Mouse (Mus musculus): ENCODE measurements around the gene Gm17324. TPM values are rescaled to one million over a fixed set of nuclear protein-coding genes. Genes with fewer than 3 reads are reported as not detected.
A peak's percentile ranks its signal among the peaks of the same experiment; 100 is the strongest.

Gm17324 gene
- polyA plus RNA-seq, 1 experiment from 2014 or later = 0.52 TPM

DNA sequence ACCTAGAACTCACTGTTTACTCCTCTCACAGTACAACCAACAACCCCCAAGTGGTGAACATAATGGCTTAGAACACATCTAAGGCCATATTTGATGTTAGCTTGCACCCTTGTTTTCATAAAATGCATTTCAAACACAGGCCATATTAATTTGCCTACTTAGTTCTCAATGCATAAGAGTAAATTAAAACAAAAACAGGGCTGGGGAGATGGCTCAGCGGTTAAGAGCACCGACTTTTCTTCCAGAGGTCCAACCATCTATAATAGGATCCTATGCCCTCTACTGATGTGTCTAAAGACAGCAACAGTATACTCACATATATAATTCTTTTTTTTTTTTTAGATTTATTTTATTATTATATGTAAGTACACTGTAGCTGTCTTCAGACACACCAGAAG lies 26.8 kb upstream of the Gm17324 start:
- Histone ChIP-seq H3K4me1 (ENCODE audit: control insufficient read depth, insufficient read depth, low read length) (peaks cover 2% of the 10 kb centered on the region; the same call in 1 of the 2 replicates), H3K36me3 (ENCODE audit: control insufficient read depth, insufficient read depth, low read length) (peaks cover 18% of the 10 kb centered on the region; the same call in 1 of the 2 replicates), H3K9ac (ENCODE audit: low read length) (no peak overlapping the region), H3K27ac (ENCODE audit: low read depth, low read length) (no peak overlapping the region), H3K4me3 (ENCODE audit: low read depth, low read length) (no peak overlapping the region), H3K27me3 (ENCODE audit: control insufficient read depth, insufficient read depth, low read length) (no peaks in the 10 kb centered on the region), H3K4me2 (no peak overlapping the region), H3K9me3 (ENCODE audit: control insufficient read depth, low read length) (no peaks in the 10 kb centered on the region)
- WGBS = 87% methylated on average over 2 of the region's 2 CpGs
- ATAC-seq (ENCODE audit: low FRiP score) (no peak), DNase-seq (ENCODE audit: low spot score, missing footprints) (peak; percentile 88)

DNA sequence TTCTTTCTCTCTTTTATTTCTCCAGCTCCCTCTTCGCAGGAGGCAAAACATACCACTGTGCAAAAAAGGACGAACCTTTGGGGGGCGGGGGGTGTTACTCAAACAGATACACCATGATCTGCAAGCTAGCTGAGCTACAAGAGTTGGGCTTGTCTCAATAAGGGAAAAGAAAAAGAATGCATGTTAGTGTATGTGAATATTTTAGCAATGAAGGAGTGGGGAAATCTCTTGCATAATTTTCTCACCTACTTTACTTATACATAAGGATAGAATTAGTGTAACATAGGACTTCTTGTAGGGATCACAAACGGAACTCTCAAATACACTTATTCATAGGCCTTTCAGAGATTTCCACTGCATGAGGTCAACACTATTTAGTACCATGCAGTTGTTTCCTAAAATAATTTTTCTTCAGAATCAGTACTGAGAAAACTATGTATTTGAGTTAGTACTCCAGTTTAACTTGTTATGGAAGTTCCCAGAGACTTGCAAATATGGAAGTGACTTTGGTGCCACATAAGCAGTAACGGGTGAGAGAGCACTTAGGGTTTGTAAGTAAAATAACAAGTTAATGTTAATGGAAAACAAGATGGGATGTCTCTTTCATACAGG lies 26.3 kb upstream of the Gm17324 start:
- Histone ChIP-seq H3K27me3 (ENCODE audit: control insufficient read depth, insufficient read depth, low read length) (no peaks in the 10 kb centered on the region), H3K36me3 (ENCODE audit: control insufficient read depth, insufficient read depth, low read length) (peaks cover 18% of the 10 kb centered on the region; the same call in 1 of the 2 replicates), H3K4me3 (ENCODE audit: low read depth, low read length) (no peak overlapping the region), H3K9me3 (ENCODE audit: control insufficient read depth, low read length) (no peaks in the 10 kb centered on the region), H3K4me1 (ENCODE audit: control insufficient read depth, insufficient read depth, low read length) (peaks cover 2% of the 10 kb centered on the region; the same call in 1 of the 2 replicates), H3K9ac (ENCODE audit: low read length) (no peak overlapping the region), H3K27ac (ENCODE audit: low read depth, low read length) (no peak overlapping the region), H3K4me2 (no peak overlapping the region)
- DNase-seq (ENCODE audit: low spot score, missing footprints) (peak; percentile 83), ATAC-seq (ENCODE audit: low FRiP score) (no peak)
- 90% methylated on average over 5 of the region's 5 CpGs for WGBS

DNA sequence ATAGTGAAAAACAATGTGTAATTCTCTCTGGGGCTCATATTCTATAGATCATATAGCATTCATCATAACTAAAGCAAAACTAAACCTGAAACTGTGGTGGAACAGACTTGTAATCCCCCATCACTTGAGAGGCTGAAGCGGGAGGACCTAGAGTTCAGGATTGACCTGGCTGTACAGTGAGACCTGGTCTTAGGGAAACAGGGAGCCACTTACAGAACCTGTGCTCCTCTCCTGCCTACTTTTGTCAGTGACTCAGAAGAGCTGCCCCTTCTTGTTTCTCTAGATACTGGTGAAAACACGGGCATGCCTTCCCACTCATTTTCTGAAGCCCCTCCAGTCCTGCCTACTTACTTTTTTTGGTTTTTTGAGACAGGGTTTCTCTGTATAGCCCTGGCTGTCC lies 25.7 kb upstream of the Gm17324 start:
- no peak overlapping the region for H3K4me2 ChIP-seq
- H3K36me3 ChIP-seq (ENCODE audit: control insufficient read depth, insufficient read depth, low read length) = peaks cover 14% of the 10 kb centered on the region; the same call in 1 of the 2 replicates
- H3K9me3 ChIP-seq (ENCODE audit: control insufficient read depth, low read length) = no peaks in the 10 kb centered on the region
- H3K4me1 ChIP-seq (ENCODE audit: control insufficient read depth, insufficient read depth, low read length) = peaks cover 2% of the 10 kb centered on the region; the same call in 1 of the 2 replicates
- no peak overlapping the region for H3K9ac ChIP-seq (ENCODE audit: low read length)
- no peak overlapping the region for H3K4me3 ChIP-seq (ENCODE audit: low read depth, low read length)
- H3K27ac ChIP-seq (ENCODE audit: low read depth, low read length) = no peak overlapping the region
- DNase-seq (ENCODE audit: low spot score, missing footprints) (no peak), ATAC-seq (ENCODE audit: low FRiP score) (no peak)
- WGBS = 74% methylated on average over 2 of the region's 2 CpGs
- no peaks in the 10 kb centered on the region for H3K27me3 ChIP-seq (ENCODE audit: control insufficient read depth, insufficient read depth, low read length)

DNA sequence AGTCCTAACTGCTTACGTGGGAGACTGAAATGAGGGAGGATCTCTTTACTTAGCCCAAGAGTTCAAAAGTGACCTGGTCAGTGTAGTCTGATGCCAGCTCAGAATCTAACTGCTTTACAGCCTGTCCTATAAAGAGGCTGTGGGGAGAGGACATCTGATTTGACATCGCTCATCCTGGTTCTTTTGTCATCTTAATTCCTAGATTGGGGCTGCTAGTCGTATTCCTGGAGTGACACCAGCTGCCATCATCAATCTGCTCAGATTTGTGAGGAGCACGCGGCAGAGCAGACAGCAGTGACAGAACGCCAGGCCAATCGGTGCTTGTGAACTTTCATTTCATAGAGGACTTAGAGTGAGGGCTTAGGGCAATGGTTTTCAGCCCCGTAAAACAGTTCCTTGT lies 25.0 kb upstream of the Gm17324 start:
- no peak overlapping the region for H3K9ac ChIP-seq (ENCODE audit: low read length)
- 88% methylated on average over 8 of the region's 8 CpGs for WGBS
- no peaks in the 10 kb centered on the region for H3K9me3 ChIP-seq (ENCODE audit: control insufficient read depth, low read length)
- H3K4me1 ChIP-seq (ENCODE audit: control insufficient read depth, insufficient read depth, low read length) = no peaks in the 10 kb centered on the region
- H3K27ac ChIP-seq (ENCODE audit: low read depth, low read length) = no peak overlapping the region
- no peaks in the 10 kb centered on the region for H3K27me3 ChIP-seq (ENCODE audit: control insufficient read depth, insufficient read depth, low read length)
- H3K4me3 ChIP-seq (ENCODE audit: low read depth, low read length) = no peak overlapping the region
- no peak overlapping the region for H3K4me2 ChIP-seq
- H3K36me3 ChIP-seq (ENCODE audit: control insufficient read depth, insufficient read depth, low read length) = peaks cover 12% of the 10 kb centered on the region; the same call in 1 of the 2 replicates
- DNase-seq (ENCODE audit: low spot score, missing footprints) (no peak), ATAC-seq (ENCODE audit: low FRiP score) (no peak)

DNA sequence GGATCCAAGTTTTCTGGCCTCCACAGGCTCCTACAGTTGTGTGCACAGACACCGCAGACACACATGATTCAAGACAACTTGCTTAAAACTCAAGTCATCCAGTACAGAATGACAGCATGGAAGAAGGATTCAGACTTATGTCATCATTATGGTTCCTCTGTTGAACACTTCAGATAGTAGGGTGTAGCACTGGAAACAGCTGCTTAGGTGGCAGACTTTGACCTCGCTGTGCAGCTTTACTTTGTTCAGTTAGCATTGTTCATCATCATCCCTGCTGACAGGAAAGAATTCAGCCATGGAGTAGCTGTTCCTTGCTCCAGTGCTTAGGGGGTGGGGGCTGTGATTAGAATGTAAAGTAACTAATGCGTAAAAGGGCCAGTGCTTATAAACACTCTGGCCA lies 17.1 kb upstream of the Gm17324 start:
- H3K27ac ChIP-seq (ENCODE audit: low read depth, low read length) = no peak overlapping the region
- no peak overlapping the region for H3K4me2 ChIP-seq
- ATAC-seq (ENCODE audit: low FRiP score) (no peak), DNase-seq (ENCODE audit: low spot score, missing footprints) (no peak)
- WGBS = 87% methylated on average over 3 of the region's 3 CpGs
- H3K9me3 ChIP-seq (ENCODE audit: control insufficient read depth, low read length) = no peaks in the 10 kb centered on the region
- H3K36me3 ChIP-seq (ENCODE audit: control insufficient read depth, insufficient read depth, low read length) = peaks cover 11% of the 10 kb centered on the region; the same call in 1 of the 2 replicates
- no peaks in the 10 kb centered on the region for H3K4me1 ChIP-seq (ENCODE audit: control insufficient read depth, insufficient read depth, low read length)
- H3K4me3 ChIP-seq (ENCODE audit: low read depth, low read length) = no peak overlapping the region
- H3K9ac ChIP-seq (ENCODE audit: low read length) = no peak overlapping the region
- H3K27me3 ChIP-seq (ENCODE audit: control insufficient read depth, insufficient read depth, low read length) = no peaks in the 10 kb centered on the region

DNA sequence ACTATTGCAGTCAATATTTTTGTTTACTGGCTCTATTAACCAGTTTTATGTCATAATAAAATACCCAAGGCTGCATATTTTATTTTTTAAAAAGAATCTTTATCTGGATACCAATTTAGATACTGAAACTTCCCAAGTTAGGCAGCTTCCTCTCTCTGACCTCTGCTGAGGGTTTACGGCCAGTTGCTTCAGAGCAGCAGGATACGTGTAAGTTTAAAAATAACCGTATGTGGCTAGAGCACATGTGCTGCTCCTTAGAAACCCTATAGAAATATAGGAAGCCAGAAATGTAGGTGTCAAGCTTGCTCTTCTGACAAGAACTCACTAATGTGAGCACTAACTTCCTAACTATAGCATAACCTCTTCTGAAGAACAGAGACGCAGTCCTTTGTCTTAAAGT lies 14.8 kb upstream of the Gm17324 start:
- H3K9ac ChIP-seq (ENCODE audit: low read length) = no peak overlapping the region
- DNase-seq (ENCODE audit: low spot score, missing footprints) (no peak), ATAC-seq (ENCODE audit: low FRiP score) (no peak)
- no peak overlapping the region for H3K4me3 ChIP-seq (ENCODE audit: low read depth, low read length)
- WGBS = 97% methylated on average over 4 of the region's 4 CpGs
- H3K4me1 ChIP-seq (ENCODE audit: control insufficient read depth, insufficient read depth, low read length) = no peaks in the 10 kb centered on the region
- peaks cover 15% of the 10 kb centered on the region; the same call in 1 of the 2 replicates for H3K36me3 ChIP-seq (ENCODE audit: control insufficient read depth, insufficient read depth, low read length)
- no peaks in the 10 kb centered on the region for H3K27me3 ChIP-seq (ENCODE audit: control insufficient read depth, insufficient read depth, low read length)
- no peak overlapping the region for H3K4me2 ChIP-seq
- no peaks in the 10 kb centered on the region for H3K9me3 ChIP-seq (ENCODE audit: control insufficient read depth, low read length)
- no peak overlapping the region for H3K27ac ChIP-seq (ENCODE audit: low read depth, low read length)

DNA sequence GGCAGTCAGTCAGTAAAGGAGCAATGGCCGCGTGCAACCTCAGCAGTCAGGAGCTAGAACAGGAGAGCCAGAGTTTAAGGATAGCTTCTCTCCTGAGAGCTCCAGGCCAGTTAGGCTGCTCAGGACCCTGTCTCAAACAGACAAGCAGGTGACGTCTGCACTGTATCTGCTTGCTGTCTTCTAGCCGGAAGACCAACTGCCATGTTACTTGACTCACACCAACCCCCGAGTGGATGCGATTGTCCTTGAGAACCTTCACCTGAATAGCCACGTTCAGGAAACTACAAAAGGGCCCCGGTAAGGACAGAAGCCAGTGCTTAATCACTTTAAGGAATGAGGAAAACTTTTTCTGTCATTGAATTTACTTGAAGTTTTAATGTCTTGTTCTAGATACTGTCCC lies 8.4 kb upstream of the Gm17324 start:
- no peak overlapping the region for H3K4me2 ChIP-seq
- no peak for ATAC-seq (ENCODE audit: low FRiP score)
- H3K4me1 ChIP-seq (ENCODE audit: control insufficient read depth, insufficient read depth, low read length) = no peaks in the 10 kb centered on the region
- no peaks in the 10 kb centered on the region for H3K27me3 ChIP-seq (ENCODE audit: control insufficient read depth, insufficient read depth, low read length)
- 94% methylated on average over 8 of the region's 8 CpGs for WGBS
- H3K36me3 ChIP-seq (ENCODE audit: control insufficient read depth, insufficient read depth, low read length) = peaks cover 22% of the 10 kb centered on the region; the same call in 1 of the 2 replicates
- DNase-seq (ENCODE audit: low spot score, missing footprints) = no peak
- H3K9me3 ChIP-seq (ENCODE audit: control insufficient read depth, low read length) = no peaks in the 10 kb centered on the region
- H3K9ac ChIP-seq (ENCODE audit: low read length) = no peak overlapping the region
- H3K27ac ChIP-seq (ENCODE audit: low read depth, low read length) = no peak overlapping the region
- H3K4me3 ChIP-seq (ENCODE audit: low read depth, low read length) = no peak overlapping the region

DNA sequence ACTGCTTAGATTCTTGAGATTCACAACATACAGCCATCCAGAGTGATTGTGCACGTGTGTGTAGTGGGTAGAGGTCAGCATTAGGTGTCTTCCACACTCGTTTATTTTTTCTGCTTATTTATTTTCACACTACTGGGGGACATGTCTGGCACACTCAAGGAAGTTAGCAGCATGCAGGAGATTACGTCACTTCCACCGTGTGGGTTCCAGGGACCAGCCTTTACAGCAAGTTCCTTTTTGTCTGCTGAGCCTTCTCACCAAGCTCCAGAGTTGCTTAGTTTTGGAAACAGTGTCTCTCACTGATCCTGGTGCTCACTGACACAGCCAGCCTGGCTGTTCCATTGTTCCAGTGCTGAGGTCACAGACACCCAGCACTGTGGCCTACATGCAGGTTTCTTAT lies 2.8 kb upstream of the Gm17324 start:
- H3K4me2 ChIP-seq = no peak overlapping the region
- H3K27ac ChIP-seq (ENCODE audit: low read depth, low read length) = no peak overlapping the region
- H3K9ac ChIP-seq (ENCODE audit: low read length) = no peak overlapping the region
- H3K4me1 ChIP-seq (ENCODE audit: control insufficient read depth, insufficient read depth, low read length) = peaks cover 6% of the 10 kb centered on the region
- H3K27me3 ChIP-seq (ENCODE audit: control insufficient read depth, insufficient read depth, low read length) = peaks cover 3% of the 10 kb centered on the region
- ATAC-seq (ENCODE audit: low FRiP score) (no peak), DNase-seq (ENCODE audit: low spot score, missing footprints) (no peak)
- H3K9me3 ChIP-seq (ENCODE audit: control insufficient read depth, low read length) = no peaks in the 10 kb centered on the region
- 84% methylated on average over 4 of the region's 4 CpGs for WGBS
- no peak overlapping the region for H3K4me3 ChIP-seq (ENCODE audit: low read depth, low read length)
- H3K36me3 ChIP-seq (ENCODE audit: control insufficient read depth, insufficient read depth, low read length) = peaks cover 4% of the 10 kb centered on the region; the same call in 1 of the 2 replicates

DNA sequence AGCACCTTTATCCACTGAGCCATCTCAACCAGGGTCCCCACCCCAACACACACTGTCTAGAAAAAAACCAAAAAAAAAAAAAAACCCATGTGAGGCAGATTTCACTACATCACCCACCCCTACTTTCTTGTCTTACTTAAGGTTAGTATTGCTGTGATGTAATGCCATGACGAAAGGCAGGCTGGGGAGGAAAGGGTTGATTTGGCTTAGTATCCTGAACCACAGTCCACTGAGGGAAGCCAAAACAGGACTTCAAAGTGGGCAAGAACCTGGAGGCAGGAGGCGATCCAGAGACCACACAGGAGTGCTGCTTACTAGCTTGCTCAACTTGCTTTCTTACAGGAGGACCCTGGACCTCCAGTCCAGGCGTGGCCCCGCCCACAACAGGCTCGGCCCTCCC lies 1.8 kb upstream of the Gm17324 start:
- no peak overlapping the region for H3K9ac ChIP-seq (ENCODE audit: low read length)
- 77% methylated on average over 5 of the region's 5 CpGs for WGBS

More for the DNA sequence above, 1.8 kb upstream of the Gm17324 start:
- Histone ChIP-seq H3K27me3 (ENCODE audit: control insufficient read depth, insufficient read depth, low read length) (peaks cover 3% of the 10 kb centered on the region), H3K9me3 (ENCODE audit: control insufficient read depth, low read length) (no peaks in the 10 kb centered on the region), H3K4me2 (no peak overlapping the region), H3K4me3 (ENCODE audit: low read depth, low read length) (no peak overlapping the region), H3K36me3 (ENCODE audit: control insufficient read depth, insufficient read depth, low read length) (peaks cover 4% of the 10 kb centered on the region; the same call in 1 of the 2 replicates), H3K4me1 (ENCODE audit: control insufficient read depth, insufficient read depth, low read length) (peaks cover 6% of the 10 kb centered on the region), H3K27ac (ENCODE audit: low read depth, low read length) (no peak overlapping the region)
- peak; percentile 80 for DNase-seq (ENCODE audit: low spot score, missing footprints)
- no peak for ATAC-seq (ENCODE audit: low FRiP score)
